Mouse (Mus musculus) frontal cortex, postnatal 14 days (tissue): ENCODE measurements at regions not wholly inside any gene's neighbourhood (a gene's known extent, or its start where the extent isn't known, plus 50 kb on each side); places are given as distances from the start of the nearest gene placed in this dataset.

ENCODE experiments used
- DNase-seq, 2 experiments: peaks; one replicate each; pipeline ENCODE4 v3.0.0; 2022; ENCODE audit warnings: low spot score in 2 of 2

DNA sequence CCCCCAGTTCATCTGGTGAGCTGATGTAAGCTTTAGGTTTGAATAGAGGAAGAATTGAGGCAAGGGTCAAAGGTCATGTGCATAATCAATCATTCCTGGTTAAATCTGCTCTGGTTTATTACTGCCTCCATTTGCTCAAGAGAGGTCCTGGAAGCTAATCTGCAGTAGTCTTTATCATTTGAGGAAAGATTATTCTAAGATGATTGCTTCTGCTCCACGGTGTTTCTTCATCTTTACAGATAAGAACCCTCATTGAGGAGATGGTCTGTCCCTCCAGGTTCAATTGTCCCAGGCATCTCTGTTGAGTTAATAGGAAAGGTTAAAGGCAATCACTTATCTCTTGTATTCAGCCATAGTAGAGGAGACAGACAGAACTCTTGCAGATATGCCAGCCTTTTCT lies 3557.5 kb upstream of the Gm6569 start:
- DNase-seq, result no peak

DNA sequence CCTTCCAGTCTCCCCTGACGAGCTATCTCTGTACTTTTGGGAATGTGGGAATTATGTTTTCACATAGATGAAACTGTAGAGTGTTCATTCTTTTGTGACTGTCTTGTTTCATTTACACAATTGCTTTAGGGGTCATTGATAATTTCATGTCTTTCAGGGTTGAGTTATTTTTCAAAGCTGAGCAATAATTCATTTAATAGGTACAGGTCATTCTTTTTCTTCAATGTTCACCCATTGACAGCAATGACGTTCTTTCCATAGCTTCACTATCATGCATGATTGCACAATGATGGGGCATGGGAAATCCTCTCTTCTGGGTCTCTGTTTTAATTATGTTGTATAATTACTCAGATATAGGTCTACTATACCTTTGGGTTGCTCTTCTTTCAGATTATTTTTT lies 3512.6 kb upstream of the Gm6569 start:
- DNase-seq, result no peak

DNA sequence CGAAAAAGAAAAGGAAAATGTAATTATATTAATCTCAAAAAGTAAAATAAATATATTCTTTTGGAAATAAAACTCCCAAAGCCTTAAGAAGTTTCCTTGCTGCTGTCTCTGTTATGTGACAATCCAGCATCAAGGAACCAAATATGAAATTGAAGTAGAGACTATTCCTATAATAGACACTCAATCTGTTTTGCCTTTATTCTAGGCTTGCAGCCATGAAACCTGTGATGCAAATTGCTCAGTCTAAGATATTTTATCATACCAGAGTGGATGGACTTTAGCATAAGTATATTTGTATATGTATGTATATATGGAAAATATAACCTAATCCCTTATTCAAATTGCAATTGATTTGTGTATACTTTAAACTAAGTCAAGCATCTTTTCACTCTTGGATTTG lies 3495.1 kb upstream of the Gm6569 start:
- no peak for DNase-seq

DNA sequence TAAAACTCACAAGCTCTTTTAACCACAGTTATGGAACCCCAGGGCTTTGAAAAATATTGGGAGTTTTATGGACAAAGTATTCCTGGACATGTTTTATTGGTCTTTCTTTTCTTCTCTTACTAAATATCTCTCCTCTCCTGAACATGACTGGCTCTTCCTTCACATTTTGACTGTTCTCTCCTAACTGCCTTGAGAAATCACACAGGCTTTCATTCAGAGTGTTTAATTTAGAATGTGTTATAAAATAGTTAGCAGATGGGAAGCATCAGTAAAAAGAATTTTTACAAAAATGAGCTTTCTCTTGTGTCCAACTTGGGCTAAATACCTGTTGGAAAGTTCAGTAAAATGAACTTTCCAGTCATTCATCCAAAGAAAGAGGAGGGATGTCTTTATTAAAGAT lies 3493.0 kb upstream of the Gm6569 start:
- no peak for DNase-seq

DNA sequence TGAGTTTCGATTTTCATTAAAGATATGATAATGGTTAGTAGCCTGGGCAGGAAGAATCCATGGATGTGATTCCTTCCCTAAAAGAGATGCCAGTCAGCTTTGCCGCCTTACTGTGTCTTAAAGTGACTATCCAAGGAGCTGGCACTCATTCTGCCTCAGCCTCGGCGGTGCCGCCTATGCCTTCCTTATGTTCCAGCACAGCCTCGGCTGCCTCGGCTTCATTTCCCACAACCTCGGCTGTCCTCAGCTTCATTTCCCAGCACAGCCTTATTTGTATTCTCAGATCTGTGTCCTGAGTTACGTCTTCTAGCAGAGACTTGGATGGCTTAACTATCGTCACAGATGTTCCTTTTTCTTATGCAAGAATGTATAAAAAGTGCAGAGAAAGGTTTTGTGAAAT lies 3476.4 kb upstream of the Gm6569 start:
- peak in 1 of 2 experiments; percentile 10 for DNase-seq

DNA sequence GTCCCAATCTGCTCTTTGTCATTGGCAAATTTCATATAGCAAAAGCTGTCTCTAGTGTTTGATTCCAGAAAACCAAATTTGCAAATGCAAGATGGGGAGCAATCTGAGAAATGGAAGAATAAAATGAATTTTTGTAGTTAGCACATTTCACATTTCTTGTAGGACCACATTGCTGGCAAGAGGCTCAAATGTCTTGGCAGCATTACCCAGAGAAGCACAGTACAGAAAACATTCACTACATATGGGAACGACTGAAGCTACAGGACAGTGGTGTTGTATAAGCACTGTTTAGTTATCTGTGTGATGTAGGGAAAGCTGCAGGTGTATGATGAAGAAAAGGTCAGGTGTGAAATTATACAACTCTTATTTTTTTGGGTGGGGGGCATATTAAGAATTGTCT lies 3449.7 kb upstream of the Gm6569 start:
- no peak for DNase-seq

DNA sequence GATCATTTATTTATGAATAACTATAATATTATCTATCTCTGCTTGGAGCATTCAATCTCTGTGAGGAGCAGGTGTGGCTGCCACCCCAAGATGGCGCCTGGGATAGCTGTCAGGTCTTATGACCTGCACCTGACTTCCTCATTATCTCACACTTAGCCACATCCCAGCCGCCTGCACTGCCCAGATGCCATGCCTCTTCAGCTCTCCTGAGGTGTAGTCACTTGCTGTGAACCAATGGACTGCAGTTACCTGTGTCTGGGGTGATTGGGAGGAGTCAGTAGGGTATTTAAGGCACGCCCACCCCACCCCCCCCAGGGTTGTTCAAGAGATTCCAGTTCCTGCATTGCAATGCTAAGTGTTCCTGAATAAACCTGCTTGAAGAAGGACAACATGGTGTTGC lies 3418.1 kb upstream of the Gm6569 start:
- no peak for DNase-seq

DNA sequence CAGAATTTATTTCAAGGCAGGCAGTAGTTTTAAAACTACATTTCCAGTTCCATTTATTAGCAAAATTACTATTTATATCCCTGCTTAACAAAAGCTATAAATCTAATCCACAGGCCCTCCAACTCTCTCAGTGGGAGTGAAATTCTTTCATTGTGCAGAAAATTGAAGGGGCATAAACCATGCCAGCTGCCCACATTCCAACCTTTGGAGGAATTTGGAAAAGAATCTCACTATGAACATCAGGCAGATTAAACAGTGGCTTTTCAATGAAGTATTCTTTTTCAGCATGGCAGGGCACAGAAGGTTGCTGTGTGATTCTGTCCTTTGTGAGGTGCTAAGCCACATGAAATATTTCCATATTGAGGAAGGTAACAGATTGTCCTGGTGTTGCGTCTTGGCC lies 3408.8 kb upstream of the Gm6569 start:
- DNase-seq, result no peak
